Mouse (Mus musculus) embryonic facial prominence, embryonic 11.5 days (tissue): ENCODE measurements around the gene Fbxl13. TPM values are rescaled to one million over a fixed set of nuclear protein-coding genes. Genes with fewer than 3 reads are reported as not detected.

Experiments used
- polyA plus RNA-seq: library from polyadenylated mRNA; unstranded; fragments of >200 nt; fragmentation: Nextera tagmentation; extraction: Ambion mirVana; gene quantifications from 2 replicates; pipeline ENCODE4 v1.2.1, GENCODE M21; 2014

Gene Fbxl13
- polyA plus RNA-seq, 1 experiment from 2014 or later = 0.11 TPM

Other genes with a start within 250 kb of the Fbxl13 start
- 0.45 TPM in 1 of 2 replicates, not detected in the other for gene Ccdc146, start 221.0 kb downstream of the Fbxl13 start, polyA plus RNA-seq
- 5.9 and 6.9 TPM in 2 replicates for gene Fam185a, start 220.7 kb downstream of the Fbxl13 start, polyA plus RNA-seq
- gene Lrrc17, start 102.1 kb downstream of the Fbxl13 start, polyA plus RNA-seq = 40.2 and 42.8 TPM in 2 replicates
- 83.6 and 92.8 TPM in 2 replicates for gene Armc10, start 179 bp upstream of the Fbxl13 start, polyA plus RNA-seq
- gene Napepld, start 55.8 kb upstream of the Fbxl13 start, polyA plus RNA-seq = 4.9 and 5.5 TPM in 2 replicates
- 101 and 108 TPM in 2 replicates for gene Pmpcb, start 91.5 kb upstream of the Fbxl13 start, polyA plus RNA-seq
- gene Dnajc2, start 139.6 kb upstream of the Fbxl13 start, polyA plus RNA-seq = 95.4 and 111 TPM in 2 replicates
- gene Psmc2, start 139.6 kb upstream of the Fbxl13 start, polyA plus RNA-seq = 252 and 265 TPM in 2 replicates
- gene Slc26a5, start 220.0 kb upstream of the Fbxl13 start, polyA plus RNA-seq = 0.20 TPM in 1 of 2 replicates, not detected in the other